In the genomic region with DNA sequence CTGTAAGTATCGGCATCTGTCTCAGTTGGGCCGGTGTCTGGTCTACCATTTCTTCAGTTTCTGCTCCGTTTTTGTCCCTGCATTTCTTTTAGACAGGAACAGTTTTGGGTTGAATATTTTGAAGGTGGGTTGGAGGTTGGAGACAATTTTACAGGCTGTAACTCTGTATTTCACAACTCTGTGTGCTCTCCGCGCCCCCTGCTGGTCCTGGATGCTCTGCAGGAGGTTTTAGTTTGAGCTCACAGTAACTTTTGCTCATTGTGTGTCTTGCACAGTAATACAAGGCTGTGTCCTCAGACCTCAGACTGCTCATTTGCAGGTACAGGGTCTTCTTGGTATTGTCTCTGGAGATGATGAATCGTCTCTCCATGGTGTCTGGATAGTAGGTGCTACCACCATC, we compare ENCODE assay signal across 11 mouse cellular contexts. TPM values are rescaled to one million over a fixed set of nuclear protein-coding genes. Genes with fewer than 3 reads are reported as not detected.
A peak's percentile ranks its signal among the peaks of the same experiment; 100 is the strongest.
DNase-seq lines count a peak whose midpoint lies in the region; ATAC-seq and TF ChIP-seq lines count a peak whose summit lies in the region.
"Had no signal": no experiment of that assay in that cellular context is flagged by ENCODE, and none has a peak within 500 bp of the region (broad histone marks: within the 10 kb centered on the region; RNA-seq: fewer than 3 reads in every experiment).

No protein-coding gene starts in this region.

- no peak overlapping the region for H3K4me3 ChIP-seq in small intestine, adult 2 months (ENCODE audit: low read depth, low read length)
- no peak overlapping the region for H3K4me3 ChIP-seq in hindbrain, embryonic 14.5 days (replicated peaks; ENCODE audit: low read length)
- H3K4me3 ChIP-seq: heart, embryonic 13.5 days had no signal

- no peaks in the 10 kb centered on the region for H3K27me3 ChIP-seq in small intestine, adult 2 months (ENCODE audit: control insufficient read depth, insufficient read depth, low read length)
- H3K27me3 ChIP-seq in hindbrain, embryonic 14.5 days (ENCODE audit: control insufficient read depth, insufficient read depth, low read length) = no peaks in the 10 kb centered on the region
- H3K27me3 ChIP-seq: heart, embryonic 13.5 days had no signal

- no peak for TF ChIP-seq POLR2A in small intestine, adult 2 months (IDR thresholded peaks at IDR 0.05; ENCODE audit: low read depth, low read length)

- no peak for ATAC-seq in hindbrain, embryonic 14.5 days (ENCODE audit: low FRiP score)

- H3K4me2 ChIP-seq in hindbrain, embryonic 14.5 days (replicated peaks) = no peak overlapping the region
- H3K4me2 ChIP-seq: heart, embryonic 13.5 days had no signal

- TF ChIP-seq CTCF in small intestine, adult 2 months (IDR thresholded peaks at IDR 0.05; ENCODE audit: extremely low read depth, insufficient read length, insufficient replicate concordance, low read depth, low read length) = peak; percentile 31; the same call in 1 of the 2 replicates

- H3K27ac ChIP-seq in small intestine, adult 2 months (ENCODE audit: insufficient read depth, low read depth, low read length) = no peak overlapping the region
- no peak overlapping the region for H3K27ac ChIP-seq in hindbrain, embryonic 14.5 days
- H3K27ac ChIP-seq: heart, embryonic 13.5 days; macrophage had no signal

- no peaks in the 10 kb centered on the region for H3K36me3 ChIP-seq in small intestine, adult 2 months (ENCODE audit: control insufficient read depth, insufficient read depth, low read length)
- H3K36me3 ChIP-seq in hindbrain, embryonic 14.5 days (replicated peaks; ENCODE audit: control insufficient read depth, insufficient read depth) = no peaks in the 10 kb centered on the region
- H3K36me3 ChIP-seq: heart, embryonic 13.5 days had no signal

- peaks cover 11% of the 10 kb centered on the region for H3K9me3 ChIP-seq in hindbrain, embryonic 14.5 days (ENCODE audit: control insufficient read depth, low read length)

- peak; percentile 4 for DNase-seq in embryo, embryonic 10 days (ENCODE audit: low spot score)
- DNase-seq in embryo, embryonic 9.5 days (ENCODE audit: extremely low spot score) = no peak
- DNase-seq in right cerebral cortex, adult 18-20 months = peak; percentile 11
- DNase-seq in right cerebral cortex, postnatal 25 days = no peak
- DNase-seq in embryo, embryonic 10.5 days (ENCODE audit: low spot score) = peak; percentile 14
- no peak for DNase-seq in hindbrain, embryonic 14.5 days (ENCODE audit: low spot score)
- DNase-seq in ovary, postnatal 36 days (ENCODE audit: low spot score) = no peak

- H3K9ac ChIP-seq in hindbrain, embryonic 14.5 days = no peak overlapping the region
- H3K9ac ChIP-seq: heart, embryonic 13.5 days had no signal

- WGBS in small intestine, adult 2 months = 54% methylated on average over 6 of the region's 6 CpGs
- 60% methylated on average over 6 of the region's 6 CpGs for WGBS in hindbrain, embryonic 14.5 days

- no peaks in the 10 kb centered on the region for H3K4me1 ChIP-seq in small intestine, adult 2 months (ENCODE audit: control insufficient read depth, insufficient read depth, insufficient read length, low read length)
- H3K4me1 ChIP-seq in hindbrain, embryonic 14.5 days (replicated peaks; ENCODE audit: control insufficient read depth, insufficient read depth, low read length) = no peaks in the 10 kb centered on the region
- H3K4me1 ChIP-seq: heart, embryonic 13.5 days had no signal

RNA-seq across cellular contexts. Expression of gene Adam6a, which starts 34.5 kb away (rescaled TPM):
- polyA plus RNA-seq in small intestine, adult 2 months (2012; rRNA removed) = not detected in 2 replicates
- polyA plus RNA-seq in hindbrain, embryonic 14.5 days (2014; fragmentation: Nextera tagmentation; extraction: Ambion mirVana) = not detected in 2 replicates
- polyA plus RNA-seq: heart, embryonic 13.5 days; macrophage; stomach, embryonic 16.5 days had no signal

Comparison
In these comparisons a context has a peak if more than half of its experiments do, and no peak if none do; other contexts are left out.
1. DNase-seq: peak in embryo, embryonic 10 days (single experiment), right cerebral cortex, adult 18-20 months (single experiment) and embryo, embryonic 10.5 days (single experiment); none in embryo, embryonic 9.5 days (single experiment), right cerebral cortex, postnatal 25 days (single experiment), hindbrain, embryonic 14.5 days (single experiment) and ovary, postnatal 36 days (single experiment).